Mouse (Mus musculus): ENCODE data around the gene St6gal2. TPM values are rescaled to one million over a fixed set of nuclear protein-coding genes. Genes with fewer than 3 reads are reported as not detected.
A peak's percentile ranks its signal among the peaks of the same experiment; 100 is the strongest.

The St6gal2 gene
- polyA plus RNA-seq, 1 experiment from 2014 or later = 11.6 TPM

DNA sequence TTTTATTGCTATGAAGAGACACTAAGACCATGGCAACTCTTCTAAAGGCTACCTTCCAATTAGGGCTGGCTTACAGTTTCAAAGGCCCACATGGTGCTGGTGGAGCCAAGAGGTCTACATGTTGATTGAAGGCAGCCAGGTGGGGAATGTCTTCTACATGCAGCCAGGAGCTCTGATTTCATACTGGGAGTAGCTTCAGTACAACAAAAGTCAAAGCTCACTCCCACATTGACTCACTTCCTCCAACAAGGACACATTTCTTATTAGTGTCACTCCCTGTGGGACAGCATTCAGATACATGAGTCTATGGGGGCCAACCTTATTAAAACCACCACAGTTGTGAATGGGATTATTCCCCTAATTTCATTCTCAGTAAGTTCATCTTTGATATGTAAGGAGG, 23.8 kb downstream of the St6gal2 start:
- Histone ChIP-seq H3K36me3 (ENCODE audit: control insufficient read depth, insufficient read depth, low read length) (no peaks in the 10 kb centered on the region), H3K4me2 (replicated peaks; ENCODE audit: low read depth, low read length) (no peak overlapping the region), H3K9me3 (ENCODE audit: control insufficient read depth, low read length) (no peaks in the 10 kb centered on the region), H3K4me1 (replicated peaks; ENCODE audit: control insufficient read depth, insufficient read depth, low read length) (no peaks in the 10 kb centered on the region), H3K27me3 (ENCODE audit: control insufficient read depth, insufficient read depth, low read length) (no peaks in the 10 kb centered on the region), H3K4me3 (ENCODE audit: low read depth, low read length) (no peak overlapping the region), H3K9ac (ENCODE audit: low read depth, low read length) (no peak overlapping the region), H3K27ac (ENCODE audit: low read depth, low read length) (no peak overlapping the region)
- DNase-seq (ENCODE audit: low spot score) (no peak), ATAC-seq (ENCODE audit: low FRiP score) (no peak)

DNA sequence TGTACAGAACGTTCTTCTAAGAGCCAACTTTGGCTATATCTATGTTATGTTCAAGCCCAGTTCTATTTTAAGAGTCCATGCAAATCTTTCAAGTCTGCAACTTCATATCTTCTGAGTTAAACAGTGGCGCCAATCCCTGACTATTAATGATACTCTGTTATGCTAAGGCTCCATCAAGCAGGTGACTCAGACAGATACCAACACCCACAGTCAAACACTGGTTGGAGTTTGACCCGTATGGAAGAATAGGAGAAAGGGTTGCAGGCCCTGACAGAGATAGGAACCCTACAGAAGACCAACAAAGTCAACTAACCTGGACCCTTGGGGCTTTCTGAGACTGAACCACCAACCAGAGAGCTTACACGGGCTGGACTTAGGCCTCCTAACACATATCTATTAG, 30.8 kb downstream of the St6gal2 start:
- Histone ChIP-seq H3K27me3 (ENCODE audit: control insufficient read depth, insufficient read depth, low read length) (no peaks in the 10 kb centered on the region), H3K36me3 (ENCODE audit: control insufficient read depth, insufficient read depth, low read length) (no peaks in the 10 kb centered on the region), H3K9me3 (ENCODE audit: control insufficient read depth, low read length) (no peaks in the 10 kb centered on the region), H3K4me3 (ENCODE audit: low read depth, low read length) (no peak overlapping the region), H3K9ac (ENCODE audit: low read depth, low read length) (no peak overlapping the region), H3K4me2 (replicated peaks; ENCODE audit: low read depth, low read length) (no peak overlapping the region), H3K27ac (ENCODE audit: low read depth, low read length) (no peak overlapping the region), H3K4me1 (replicated peaks; ENCODE audit: control insufficient read depth, insufficient read depth, low read length) (no peaks in the 10 kb centered on the region)
- DNase-seq (ENCODE audit: low spot score) = no peak
- 91% methylated on average over 4 of the region's 4 CpGs for WGBS
- no peak for ATAC-seq (ENCODE audit: low FRiP score)

DNA sequence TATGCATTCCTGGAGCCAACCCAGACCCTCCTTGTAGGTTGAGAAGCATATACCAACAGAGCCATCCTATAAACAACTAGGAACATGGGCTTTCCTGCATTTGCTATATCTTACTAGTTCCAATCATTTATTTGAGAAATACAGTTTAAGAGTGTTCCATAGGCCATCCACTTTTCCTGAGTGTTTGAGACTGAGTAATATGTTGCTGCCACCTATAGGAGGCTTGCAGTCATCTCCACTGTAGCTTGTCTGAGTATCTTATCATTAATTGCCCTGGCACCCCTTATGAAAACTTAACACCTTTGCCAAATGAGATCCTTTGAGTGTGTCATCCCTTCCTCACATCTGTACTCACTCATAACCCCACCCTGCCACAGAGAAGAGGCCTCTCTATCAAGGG, 32.2 kb downstream of the St6gal2 start:
- Histone ChIP-seq H3K9ac (ENCODE audit: low read depth, low read length) (no peak overlapping the region), H3K4me1 (replicated peaks; ENCODE audit: control insufficient read depth, insufficient read depth, low read length) (no peaks in the 10 kb centered on the region), H3K4me3 (ENCODE audit: low read depth, low read length) (no peak overlapping the region), H3K9me3 (ENCODE audit: control insufficient read depth, low read length) (no peaks in the 10 kb centered on the region), H3K36me3 (ENCODE audit: control insufficient read depth, insufficient read depth, low read length) (no peaks in the 10 kb centered on the region), H3K27me3 (ENCODE audit: control insufficient read depth, insufficient read depth, low read length) (no peaks in the 10 kb centered on the region), H3K4me2 (replicated peaks; ENCODE audit: low read depth, low read length) (no peak overlapping the region), H3K27ac (ENCODE audit: low read depth, low read length) (no peak overlapping the region)
- ATAC-seq (ENCODE audit: low FRiP score) (peak; percentile 59), DNase-seq (ENCODE audit: low spot score) (peak; percentile 5)

DNA sequence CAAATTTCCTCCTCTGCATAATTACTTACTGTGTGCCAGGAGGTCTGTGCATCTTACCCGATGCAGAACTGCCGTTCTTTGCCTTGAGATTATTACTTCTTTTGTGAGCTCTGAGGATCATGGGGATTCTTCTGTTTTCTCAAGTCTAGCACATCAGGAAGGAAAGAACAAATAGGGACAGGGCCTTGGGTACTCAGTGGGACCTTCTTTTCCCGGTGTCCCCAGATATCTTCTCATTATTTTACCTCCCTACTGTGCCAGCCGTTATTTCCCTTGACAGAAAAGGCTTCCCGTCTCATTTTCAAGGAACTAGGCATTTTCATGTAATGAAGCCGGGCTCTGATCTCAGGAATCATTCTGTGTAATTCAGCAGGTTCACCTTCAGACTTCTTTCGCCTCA, 34.2 kb downstream of the St6gal2 start:
- Histone ChIP-seq H3K4me3 (ENCODE audit: low read depth, low read length) (no peak overlapping the region), H3K27me3 (ENCODE audit: control insufficient read depth, insufficient read depth, low read length) (no peaks in the 10 kb centered on the region), H3K4me2 (replicated peaks; ENCODE audit: low read depth, low read length) (no peak overlapping the region), H3K9me3 (ENCODE audit: control insufficient read depth, low read length) (no peaks in the 10 kb centered on the region), H3K36me3 (ENCODE audit: control insufficient read depth, insufficient read depth, low read length) (no peaks in the 10 kb centered on the region), H3K4me1 (replicated peaks; ENCODE audit: control insufficient read depth, insufficient read depth, low read length) (no peaks in the 10 kb centered on the region), H3K9ac (ENCODE audit: low read depth, low read length) (no peak overlapping the region), H3K27ac (ENCODE audit: low read depth, low read length) (no peak overlapping the region)
- WGBS = 85% methylated on average over 7 of the region's 7 CpGs
- no peak for ATAC-seq (ENCODE audit: low FRiP score)
- DNase-seq (ENCODE audit: low spot score) = no peak

DNA sequence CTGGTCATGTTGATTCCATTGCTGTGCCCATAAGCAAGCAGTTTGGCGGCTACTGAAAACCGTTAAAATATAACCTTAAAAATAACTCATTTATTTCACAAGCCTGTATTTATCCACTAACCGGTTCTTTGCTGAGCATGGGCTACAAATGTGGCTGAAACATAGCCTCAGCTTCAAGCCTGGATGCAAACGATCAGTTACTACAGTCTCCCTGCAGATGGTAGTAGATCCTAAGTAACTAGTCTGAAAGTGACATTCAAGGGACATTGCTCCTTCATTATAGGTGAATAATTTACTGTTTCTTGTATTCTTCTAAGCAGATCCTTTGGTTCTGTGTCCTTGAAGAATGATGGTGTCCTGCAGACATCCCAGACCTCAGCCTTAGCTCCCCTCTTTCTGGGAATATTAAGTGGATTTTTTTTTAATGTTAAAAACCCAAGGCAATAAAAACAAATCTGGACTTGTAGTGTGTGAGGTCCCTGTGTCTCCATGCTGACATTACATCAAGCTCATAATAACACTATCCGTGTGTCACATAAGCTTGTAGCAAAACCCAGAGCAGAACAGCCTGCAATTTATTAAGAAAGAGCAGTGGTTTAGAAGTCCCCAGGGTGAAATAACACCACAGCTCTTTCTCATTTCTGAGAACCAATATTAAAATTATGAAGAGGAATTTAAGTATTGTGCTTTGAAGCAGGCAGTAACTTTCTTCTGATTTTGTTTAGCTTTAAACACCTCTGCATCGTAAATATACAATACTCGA, 39.1 kb downstream of the St6gal2 start:
- Histone ChIP-seq H3K36me3 (ENCODE audit: control insufficient read depth, insufficient read depth, low read length) (no peaks in the 10 kb centered on the region), H3K9me3 (ENCODE audit: control insufficient read depth, low read length) (no peaks in the 10 kb centered on the region), H3K9ac (ENCODE audit: low read depth, low read length) (no peak overlapping the region), H3K4me1 (replicated peaks; ENCODE audit: control insufficient read depth, insufficient read depth, low read length) (no peaks in the 10 kb centered on the region), H3K27me3 (ENCODE audit: control insufficient read depth, insufficient read depth, low read length) (no peaks in the 10 kb centered on the region), H3K4me2 (replicated peaks; ENCODE audit: low read depth, low read length) (no peak overlapping the region), H3K4me3 (ENCODE audit: low read depth, low read length) (no peak overlapping the region), H3K27ac (ENCODE audit: low read depth, low read length) (no peak overlapping the region)
- DNase-seq (ENCODE audit: low spot score) = no peak
- ATAC-seq (ENCODE audit: low FRiP score) = no peak
- WGBS = 89% methylated on average over 7 of the region's 7 CpGs

DNA sequence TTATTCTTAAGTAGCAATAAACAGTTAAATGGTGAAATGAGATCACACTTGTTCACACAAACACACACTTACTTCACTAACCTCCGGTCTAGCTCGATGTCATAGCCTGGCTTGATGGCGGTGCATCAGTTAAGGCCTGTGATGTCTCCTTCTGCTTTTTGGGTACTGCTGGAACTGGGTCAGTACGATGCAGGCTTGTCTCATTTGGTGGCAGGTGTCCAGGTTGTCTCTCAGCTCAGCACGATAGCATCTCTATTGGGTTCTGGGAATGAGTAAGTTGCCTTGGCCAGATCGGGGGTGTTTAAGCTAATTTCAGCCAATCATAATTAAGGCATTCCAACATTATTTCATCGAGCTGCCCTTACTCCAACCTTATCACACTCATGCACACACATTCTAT, 86.7 kb downstream of the St6gal2 start:
- no peak for ATAC-seq (ENCODE audit: low FRiP score)
- Histone ChIP-seq H3K4me3 (ENCODE audit: low read depth, low read length) (no peak overlapping the region), H3K27ac (ENCODE audit: low read depth, low read length) (no peak overlapping the region), H3K27me3 (ENCODE audit: control insufficient read depth, insufficient read depth, low read length) (no peaks in the 10 kb centered on the region), H3K36me3 (ENCODE audit: control insufficient read depth, insufficient read depth, low read length) (no peaks in the 10 kb centered on the region), H3K4me2 (replicated peaks; ENCODE audit: low read depth, low read length) (no peak overlapping the region), H3K4me1 (replicated peaks; ENCODE audit: control insufficient read depth, insufficient read depth, low read length) (no peaks in the 10 kb centered on the region), H3K9me3 (ENCODE audit: control insufficient read depth, low read length) (no peaks in the 10 kb centered on the region), H3K9ac (ENCODE audit: low read depth, low read length) (no peak overlapping the region)
- WGBS = 92% methylated on average over 7 of the region's 7 CpGs
- DNase-seq (ENCODE audit: low spot score) = no peak

DNA sequence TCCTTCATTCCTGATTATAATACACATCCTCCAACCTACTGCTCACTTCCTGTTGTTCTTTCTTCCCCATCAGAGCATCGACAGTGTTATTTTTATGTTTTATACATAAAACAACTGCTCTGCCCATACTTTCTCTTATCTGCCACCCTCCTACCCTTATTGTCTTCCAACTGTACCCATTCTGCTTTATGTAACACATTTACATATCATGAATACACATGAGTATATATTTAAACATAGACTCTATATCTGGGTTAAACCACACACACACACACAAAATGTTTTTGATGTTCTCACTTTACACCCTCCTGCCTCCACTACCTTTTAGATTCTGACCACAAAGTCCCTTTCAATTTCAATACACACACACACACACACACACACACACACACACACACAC, 103.3 kb downstream of the St6gal2 start:
- ATAC-seq (ENCODE audit: low FRiP score) (no peak), DNase-seq (ENCODE audit: low spot score) (no peak)
- WGBS = 100% methylated on average over 1 of the region's 1 CpGs
- Histone ChIP-seq H3K4me1 (replicated peaks; ENCODE audit: control insufficient read depth, insufficient read depth, low read length) (no peaks in the 10 kb centered on the region), H3K36me3 (ENCODE audit: control insufficient read depth, insufficient read depth, low read length) (no peaks in the 10 kb centered on the region), H3K4me2 (replicated peaks; ENCODE audit: low read depth, low read length) (no peak overlapping the region), H3K9ac (ENCODE audit: low read depth, low read length) (no peak overlapping the region), H3K9me3 (ENCODE audit: control insufficient read depth, low read length) (no peaks in the 10 kb centered on the region), H3K27ac (ENCODE audit: low read depth, low read length) (no peak overlapping the region), H3K27me3 (ENCODE audit: control insufficient read depth, insufficient read depth, low read length) (no peaks in the 10 kb centered on the region), H3K4me3 (ENCODE audit: low read depth, low read length) (no peak overlapping the region)

DNA sequence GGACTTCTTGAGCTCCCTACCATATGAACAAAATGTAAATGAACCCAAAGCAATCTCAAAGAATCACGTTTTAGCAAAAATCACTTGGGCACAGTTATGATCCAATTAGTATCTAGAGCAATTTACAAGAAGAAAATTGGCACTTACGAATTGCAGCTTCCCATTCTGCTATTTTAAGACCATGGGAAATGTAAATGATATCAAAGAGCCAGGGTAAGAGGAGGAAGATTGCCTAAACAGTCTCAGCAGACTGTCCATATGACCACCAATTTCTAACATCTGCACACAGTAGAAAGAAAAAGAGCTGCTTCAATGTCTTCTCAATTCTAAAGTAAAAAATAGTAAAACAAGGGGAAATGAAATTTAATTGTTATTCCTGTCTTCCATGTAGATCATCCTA, 116.6 kb downstream of the St6gal2 start:
- Histone ChIP-seq H3K4me3 (ENCODE audit: low read depth, low read length) (no peak overlapping the region), H3K36me3 (ENCODE audit: control insufficient read depth, insufficient read depth, low read length) (no peaks in the 10 kb centered on the region)

More for the DNA sequence above, 116.6 kb downstream of the St6gal2 start:
- Histone ChIP-seq H3K4me1 (replicated peaks; ENCODE audit: control insufficient read depth, insufficient read depth, low read length) (no peaks in the 10 kb centered on the region), H3K9ac (ENCODE audit: low read depth, low read length) (no peak overlapping the region), H3K4me2 (replicated peaks; ENCODE audit: low read depth, low read length) (no peak overlapping the region), H3K27me3 (ENCODE audit: control insufficient read depth, insufficient read depth, low read length) (no peaks in the 10 kb centered on the region), H3K27ac (ENCODE audit: low read depth, low read length) (no peak overlapping the region), H3K9me3 (ENCODE audit: control insufficient read depth, low read length) (no peaks in the 10 kb centered on the region)
- ATAC-seq (ENCODE audit: low FRiP score) (no peak), DNase-seq (ENCODE audit: low spot score) (no peak)
- WGBS = 75% methylated on average over 2 of the region's 2 CpGs
